Mouse (Mus musculus) lung, postnatal 10 days (tissue): ENCODE measurements around the gene Cyp4a29.
"Not testable (repeated sequence)": the region's sequence is repeated elsewhere in the genome, so short reads cannot be mapped to it uniquely, and the experiment has no call there.

Source experiments
- DNase-seq: peaks from one replicate; pipeline ENCODE4 v3.0.0; 2021

Gene Cyp4a29

DNA sequence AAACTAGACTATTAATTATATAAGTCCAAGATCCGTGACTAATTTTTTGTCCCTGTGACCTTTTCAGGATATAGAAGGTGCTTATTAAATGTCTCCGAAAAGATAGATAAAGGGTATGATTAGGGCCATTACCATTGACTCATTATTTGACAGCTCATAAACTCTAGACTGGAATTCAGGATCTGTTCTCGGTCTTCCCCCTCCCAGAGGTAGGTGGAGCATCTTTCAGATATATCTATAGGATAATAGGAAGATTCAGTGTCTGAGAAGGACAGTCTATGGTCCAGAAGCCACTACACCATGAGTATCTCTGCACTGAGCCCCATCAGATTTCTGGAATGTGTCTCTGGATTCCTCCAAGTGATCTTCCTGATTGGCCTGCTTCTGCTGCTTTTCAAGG is at the start of gene Cyp4a29:
Cyp4a29 (plus strand) TSS at position 301 of the 400 bp plus-strand sequence.
- no peak for DNase-seq

DNA sequence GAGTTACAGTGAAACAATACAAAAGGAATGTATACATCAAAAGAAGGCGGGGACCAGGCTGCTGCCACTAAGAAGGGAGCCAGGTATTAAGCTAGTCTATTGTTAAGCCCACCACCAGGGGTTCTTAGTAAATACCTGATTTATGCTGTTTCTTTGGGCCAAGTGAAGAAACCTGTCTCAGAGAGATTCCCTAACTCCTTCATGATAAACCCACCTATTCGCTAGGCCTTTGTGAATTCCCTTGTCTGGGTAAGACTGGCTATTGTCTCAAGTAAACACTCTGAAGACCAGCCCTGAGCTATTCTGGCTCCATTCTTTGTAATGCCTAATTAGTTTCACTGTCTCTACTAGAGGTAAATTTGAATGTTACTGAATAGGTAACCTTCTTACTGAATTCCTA is 9.0 kb upstream of the Cyp4a29 start:
- DNase-seq = not testable (repeated sequence)

DNA sequence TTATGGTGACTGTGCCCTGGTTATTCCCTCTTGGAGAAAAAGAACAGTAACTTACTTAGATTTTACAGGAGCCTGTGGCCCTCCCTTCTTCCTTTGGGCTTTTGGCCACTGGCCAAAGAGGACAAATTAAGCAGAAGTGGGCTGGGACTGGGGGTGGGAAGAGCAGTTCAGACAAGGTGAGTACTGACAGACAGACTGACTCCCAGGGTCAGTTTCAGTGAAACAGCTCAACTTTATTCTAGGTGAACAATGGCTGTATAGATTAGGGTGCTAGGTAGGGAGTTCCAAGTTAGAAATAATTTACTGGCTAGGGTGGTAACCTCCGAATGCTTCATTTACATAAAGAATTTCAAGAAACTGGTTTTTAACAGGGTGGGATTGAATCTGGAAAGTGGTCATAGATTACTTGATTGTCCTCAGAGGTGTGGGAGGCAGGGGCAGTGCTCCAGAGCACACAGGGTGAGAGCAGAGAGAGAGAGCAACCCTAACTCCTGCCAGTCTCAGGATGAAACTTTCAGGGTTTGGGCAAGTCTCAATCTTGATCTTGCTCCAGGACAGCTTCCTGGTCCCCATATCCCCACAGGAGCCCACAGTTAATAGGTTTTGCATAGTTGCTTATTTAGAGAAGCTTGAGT is 5.3 kb upstream of the Cyp4a29 start:
- no peak for DNase-seq

GRCm38 (mm10) chr4:115264687-115265569 is 23.0 kb downstream of the Cyp4a29 start:
- not testable (repeated sequence) for DNase-seq

DNA sequence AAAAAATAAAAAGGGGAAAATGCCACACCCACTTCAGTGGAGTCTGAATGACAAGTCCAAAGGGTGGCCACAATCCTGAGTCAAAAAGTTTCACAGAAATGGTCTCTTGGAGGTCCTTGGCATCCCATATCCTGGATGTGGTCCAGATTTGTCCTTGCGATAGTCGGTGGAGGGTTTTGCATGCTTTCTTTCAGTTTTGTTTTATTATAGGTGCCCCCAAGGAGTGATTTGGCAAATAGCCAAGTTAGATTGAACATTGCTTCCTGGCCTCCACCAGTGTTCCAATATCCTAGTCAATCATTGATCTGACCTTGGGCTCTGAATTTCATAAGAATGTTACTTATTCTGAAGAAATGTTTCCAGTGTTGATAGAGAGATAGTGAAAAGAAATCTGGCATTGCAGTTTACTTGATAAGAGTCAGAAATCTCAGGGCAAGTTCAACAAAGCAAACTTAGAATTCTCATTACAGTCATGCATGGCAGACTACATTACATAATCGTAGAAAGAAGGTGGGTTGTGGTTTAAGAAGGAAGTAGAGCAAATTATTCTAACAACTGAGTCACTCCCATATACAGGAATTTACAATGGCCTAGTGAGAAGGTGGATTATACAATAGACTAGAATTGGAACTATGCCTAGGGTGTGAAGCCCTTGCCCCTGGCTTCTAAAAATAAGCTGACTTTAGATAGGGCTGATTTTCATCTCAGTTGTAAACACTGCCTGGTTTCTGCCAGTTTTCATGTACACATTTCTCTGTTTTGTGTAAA is 36.5 kb downstream of the Cyp4a29 start:
- DNase-seq = not testable (repeated sequence)

DNA sequence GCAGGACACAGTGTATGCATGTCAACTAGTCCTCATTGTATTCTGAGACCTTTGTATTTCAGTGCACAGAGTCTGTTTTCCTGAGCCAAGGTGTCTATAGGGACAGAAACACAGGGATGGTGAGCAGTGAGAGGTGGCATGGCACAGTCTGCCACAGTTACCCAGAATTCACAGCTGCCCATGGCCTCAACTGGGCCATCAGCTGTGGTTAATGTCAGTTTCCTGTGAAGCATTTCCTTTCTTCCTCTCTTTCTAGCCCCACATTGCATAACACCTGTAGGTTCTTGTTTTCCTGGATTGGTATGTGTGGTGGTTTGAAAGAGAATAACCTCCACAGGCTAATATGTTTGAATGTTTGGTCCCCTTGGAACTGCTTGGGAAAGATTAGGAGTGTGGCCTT is 38.5 kb downstream of the Cyp4a29 start:
- DNase-seq = no peak

DNA sequence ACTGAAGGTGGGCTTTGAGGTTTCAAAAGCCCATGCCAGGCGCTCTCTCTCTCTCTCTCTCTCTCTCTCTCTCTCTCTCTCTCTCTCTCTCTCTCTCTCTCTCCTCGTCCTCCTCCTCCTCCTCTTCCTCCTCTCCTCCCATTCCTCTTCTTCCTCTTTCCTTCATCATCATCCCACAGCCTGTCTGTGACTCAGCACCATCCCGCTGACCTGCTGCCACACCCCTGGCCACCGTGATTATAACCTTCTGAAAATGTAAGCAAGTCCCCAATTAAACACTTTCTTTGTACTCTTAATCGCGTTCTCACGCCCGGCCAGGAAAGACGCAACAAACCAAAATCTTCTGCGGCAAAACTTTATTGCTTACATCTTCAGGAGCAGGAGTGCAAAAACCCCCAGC is 38.9 kb downstream of the Cyp4a29 start:
- not testable (repeated sequence) for DNase-seq

DNA sequence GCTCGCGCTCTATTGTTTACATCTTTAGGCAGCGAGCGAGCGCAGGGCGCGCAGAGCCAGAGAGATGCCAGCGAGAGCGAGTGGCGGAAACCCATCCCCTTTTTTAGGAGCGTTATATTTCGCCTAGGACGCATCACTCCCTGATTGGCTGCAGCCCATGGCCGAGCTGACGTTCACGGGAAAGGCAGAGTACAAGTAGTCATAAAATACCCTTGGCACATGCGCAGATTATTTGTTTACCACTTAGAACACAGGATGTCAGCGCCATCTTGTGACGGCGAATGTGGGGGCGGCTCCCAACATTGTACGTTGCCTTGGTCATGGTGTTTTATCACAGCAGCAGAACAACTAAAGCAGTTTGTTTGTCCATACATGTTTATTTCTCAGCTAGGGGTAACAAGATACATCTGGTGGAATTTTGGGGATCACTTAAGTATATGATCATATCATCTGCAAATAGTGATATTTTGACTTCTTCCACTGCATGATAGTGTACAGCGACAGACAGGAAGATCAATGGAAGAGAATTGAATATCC is 39.4 kb downstream of the Cyp4a29 start:
- DNase-seq = not testable (repeated sequence)

DNA sequence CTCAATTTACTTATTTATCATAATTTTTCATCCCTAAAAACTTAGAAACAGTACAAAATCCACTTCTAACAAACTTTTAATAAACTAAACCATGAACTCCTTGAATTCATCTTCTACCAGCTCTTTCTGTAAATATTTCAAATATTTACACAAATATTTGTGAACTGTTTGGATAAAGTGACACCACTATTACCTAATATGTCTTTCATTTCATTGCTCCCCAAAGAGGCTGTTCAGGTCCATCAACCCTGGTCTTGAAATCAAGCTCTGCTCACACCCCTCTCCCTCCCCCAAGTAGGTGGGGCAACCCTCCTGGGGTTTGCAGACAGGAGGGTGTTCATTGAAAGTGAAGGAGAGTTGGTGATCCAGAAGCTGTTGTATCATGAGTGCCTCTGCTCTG is 56.9 kb downstream of the Cyp4a29 start, which contains the start of gene Cyp4a12a:
Cyp4a12a (plus strand) TSS at position 301 of the 400 bp plus-strand sequence.
- DNase-seq = not testable (repeated sequence)
